Mouse (Mus musculus) neural tube, embryonic 10.5 days (tissue): ENCODE measurements around the gene Tsc22d4.
"Not testable (repeated sequence)": the region's sequence is repeated elsewhere in the genome, so short reads cannot be mapped to it uniquely, and the experiment has no call there.

Experiments
- DNase-seq: peaks from one replicate; pipeline ENCODE4 v3.0.0-alpha.2; 2017; ENCODE audit warnings: low spot score; ENCODE audit errors: extremely low spot score

Gene Tsc22d4

GRCm38 (mm10) chr5:137745214-137746171 lies at the start of gene Tsc22d4:
Gene Tsc22d4 (plus strand): TSS chr5:137745730.
- DNase-seq = peak; percentile 91

GRCm38 (mm10) chr5:137695930-137696329 lies 49.6 kb upstream of the Tsc22d4 start:
- no peak for DNase-seq

- DNase-seq = no peak
Measured at GRCm38 (mm10) chr5:137699080-137699479, 46.5 kb upstream of the Tsc22d4 start.

GRCm38 (mm10) chr5:137699850-137700249 lies 45.7 kb upstream of the Tsc22d4 start:
- no peak for DNase-seq

DNA sequence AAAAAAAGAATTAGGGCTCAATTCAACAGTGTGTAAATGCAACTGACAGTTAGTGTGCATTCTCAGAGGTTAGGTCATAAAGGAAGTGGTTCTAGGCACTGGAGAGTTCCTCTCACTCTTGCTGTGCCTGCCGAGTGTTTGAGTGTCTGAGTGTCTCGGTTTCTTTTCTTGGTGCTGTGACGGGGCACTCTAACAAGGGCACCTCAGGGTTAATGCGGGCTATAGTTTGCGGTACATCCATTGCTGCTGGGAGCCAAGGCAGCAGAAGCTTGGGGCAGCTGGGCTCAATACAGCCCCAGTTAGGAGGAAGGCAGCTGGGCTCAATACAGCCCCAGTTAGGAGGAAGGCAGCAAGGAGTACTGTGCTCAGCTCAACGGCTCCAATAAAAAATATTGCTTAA lies 40.3 kb upstream of the Tsc22d4 start:
- no peak for DNase-seq

DNA sequence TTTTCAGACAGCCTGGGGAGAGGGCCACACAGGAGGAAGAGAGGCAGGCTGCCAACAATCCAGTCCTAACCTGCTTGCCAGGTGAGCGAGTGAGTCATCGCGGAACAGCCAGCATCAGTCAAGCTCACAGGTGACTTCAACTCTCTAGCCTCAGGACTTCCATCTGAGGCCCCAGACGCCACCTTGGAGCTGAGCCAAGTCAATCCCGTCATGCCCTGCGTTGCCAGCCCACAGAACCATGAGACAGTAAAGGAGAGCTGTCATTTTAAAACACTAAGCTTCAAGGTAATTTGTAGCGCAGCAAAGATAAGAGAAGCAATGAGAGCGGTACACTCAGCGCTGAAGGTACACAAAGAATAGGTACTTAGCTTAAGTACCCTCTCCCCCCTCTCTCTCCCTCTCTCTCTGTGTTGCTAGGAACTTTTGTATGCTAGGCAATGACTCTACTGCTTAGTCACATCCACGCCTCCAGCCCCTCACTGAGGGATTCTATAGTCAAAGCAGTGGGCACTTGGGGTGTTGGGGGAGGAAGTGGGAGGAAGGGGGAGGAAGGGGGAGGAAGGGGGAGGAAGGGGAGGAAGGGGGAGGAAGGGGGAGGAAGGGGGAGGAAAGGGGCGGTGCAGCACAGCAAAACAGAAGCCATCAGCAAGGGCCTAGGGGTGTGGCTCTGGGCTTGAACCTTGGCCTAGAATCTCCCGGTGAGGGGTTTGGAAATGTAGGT lies 38.5 kb upstream of the Tsc22d4 start:
- DNase-seq = no peak

GRCm38 (mm10) chr5:137713454-137713853 lies 32.1 kb upstream of the Tsc22d4 start:
- no peak for DNase-seq

DNA sequence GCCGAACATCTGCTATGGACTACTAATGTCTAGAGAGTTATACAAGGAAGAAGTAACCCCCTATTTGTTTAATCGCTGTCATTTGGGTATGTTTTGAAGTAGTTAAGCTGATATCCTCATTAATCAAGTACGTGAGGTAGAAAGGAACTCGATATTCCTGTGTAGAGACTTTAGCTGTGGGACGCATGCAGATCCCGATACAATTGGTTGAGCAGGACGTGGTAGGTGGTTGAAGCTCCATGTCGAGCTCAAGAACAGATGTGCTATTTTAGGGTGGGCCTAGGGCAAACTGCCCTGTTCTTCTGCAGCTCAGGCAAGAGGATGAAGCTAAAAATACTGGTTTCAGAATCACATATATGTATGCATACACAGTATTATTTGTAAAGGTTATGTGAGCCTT lies 29.8 kb upstream of the Tsc22d4 start:
- no peak for DNase-seq

DNA sequence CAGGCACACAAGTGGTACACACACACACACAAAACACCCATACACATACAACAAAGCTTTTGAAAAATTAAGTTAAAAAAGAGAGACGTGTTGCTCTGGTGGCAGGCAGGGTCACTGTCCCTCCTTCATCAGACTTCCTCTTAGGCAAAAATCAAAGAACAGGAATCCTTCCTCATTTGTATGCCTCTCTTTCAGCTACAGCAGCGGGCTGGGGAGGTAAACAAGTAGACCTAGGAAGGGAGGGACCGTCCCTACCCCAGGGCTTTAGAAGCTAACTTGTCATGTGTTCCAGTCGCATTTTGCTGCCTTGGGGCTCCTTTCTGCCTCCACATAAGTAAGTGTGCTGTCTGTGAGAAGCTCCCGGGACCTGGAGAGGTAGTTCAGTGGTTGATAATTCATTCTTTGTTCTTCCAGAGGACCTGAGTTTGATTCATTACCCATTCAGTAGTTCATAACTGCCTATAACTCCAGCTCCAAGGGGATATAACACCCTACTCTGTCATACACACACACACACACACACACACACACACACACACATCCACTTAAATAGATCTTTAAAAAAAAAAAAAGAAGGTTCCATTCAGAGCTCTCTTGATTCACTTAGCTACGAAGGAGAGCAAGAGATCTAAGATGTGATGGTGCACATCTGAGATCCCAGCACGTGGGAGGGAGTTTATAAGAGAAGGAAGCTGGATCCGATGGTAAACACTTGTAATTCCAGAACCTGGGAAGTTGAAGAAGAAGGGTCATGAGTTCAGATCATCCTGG lies 27.3 kb upstream of the Tsc22d4 start:
- no peak for DNase-seq

DNA sequence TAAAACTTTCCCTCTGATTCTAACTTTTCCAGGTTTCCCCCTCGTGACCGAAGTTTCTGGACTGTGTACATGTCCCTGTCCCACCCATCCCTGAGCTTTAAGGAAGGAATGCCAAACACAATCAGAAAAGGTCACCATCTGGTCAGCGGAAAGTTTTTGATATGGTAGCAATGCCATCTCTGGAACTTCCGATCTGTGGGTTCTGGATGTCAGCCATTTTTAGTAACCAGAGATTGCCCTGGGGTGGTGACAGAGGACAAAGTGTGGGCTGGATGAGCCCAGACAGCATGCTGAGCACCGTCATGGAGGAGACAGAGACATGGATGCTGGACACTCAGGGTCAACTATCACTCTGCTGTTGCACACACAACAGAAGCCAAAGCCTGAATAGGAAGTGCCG lies 26.4 kb upstream of the Tsc22d4 start:
- DNase-seq = no peak

DNA sequence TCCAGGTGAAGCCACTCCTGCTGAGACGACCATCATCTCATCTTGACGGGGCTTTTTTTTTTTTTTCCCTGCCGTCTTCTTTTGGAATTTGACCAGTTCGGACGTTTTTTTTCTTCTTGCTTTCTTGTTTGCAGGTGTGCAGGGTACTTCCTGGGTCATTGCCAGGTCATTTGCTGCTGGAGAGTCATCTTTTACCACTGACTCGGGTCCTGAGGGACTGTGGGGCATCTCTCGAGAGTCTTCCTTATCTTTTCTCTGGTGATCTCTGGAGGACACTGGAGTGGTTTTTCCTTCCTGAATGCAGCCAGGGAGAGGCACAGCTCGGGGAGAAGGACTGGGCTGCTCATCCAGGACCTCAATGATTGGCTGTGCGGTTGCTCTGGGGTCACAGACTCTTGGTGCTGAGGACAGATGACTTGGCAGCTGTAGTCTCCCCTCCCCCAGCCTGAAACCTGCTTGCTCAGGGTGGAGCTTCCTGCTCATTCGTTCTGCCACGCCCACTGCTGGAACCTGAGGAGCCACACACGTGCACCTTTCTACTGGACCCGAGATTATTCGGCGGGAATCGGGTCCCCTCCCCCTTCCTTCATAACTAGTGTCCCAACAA lies 24.9 kb upstream of the Tsc22d4 start:
- DNase-seq = not testable (repeated sequence)

DNA sequence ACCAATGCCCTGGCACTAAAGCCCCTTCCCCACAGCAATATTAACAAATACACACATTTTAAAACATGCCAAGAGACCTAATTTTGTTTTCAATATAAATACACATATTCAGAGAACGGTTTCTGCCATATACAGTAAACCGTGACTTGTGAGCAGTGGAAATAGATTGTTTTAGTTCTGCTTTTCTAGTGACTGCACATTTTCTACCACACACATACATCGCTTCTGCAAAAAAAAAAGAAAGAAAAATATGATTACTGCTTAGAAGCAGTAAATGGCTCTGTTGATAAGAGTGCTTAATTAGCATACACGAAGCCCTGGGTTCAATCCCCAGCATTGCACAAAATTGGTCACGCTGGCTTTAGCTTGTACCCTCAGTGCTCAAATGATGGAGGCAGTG lies 21.7 kb upstream of the Tsc22d4 start:
- no peak for DNase-seq

DNA sequence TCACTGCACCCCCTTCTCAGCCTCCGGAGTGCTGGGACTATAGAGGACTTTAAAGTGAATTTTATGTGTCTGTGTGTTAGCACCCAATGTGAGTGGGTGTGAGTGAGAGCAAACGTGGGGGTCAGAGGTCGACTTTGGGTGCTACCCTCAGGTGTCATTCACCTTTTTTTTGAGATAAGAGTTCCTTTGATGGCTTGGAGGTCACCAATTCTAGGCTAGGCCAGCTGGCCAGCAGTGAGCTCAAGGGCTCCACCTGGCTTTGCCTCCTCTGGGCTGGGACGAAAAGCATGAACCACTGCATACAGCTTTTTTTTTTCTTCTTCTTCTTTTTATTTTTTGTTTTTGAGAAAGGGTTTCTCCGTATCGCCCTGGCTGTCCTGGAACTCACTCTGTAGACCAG lies 18.8 kb upstream of the Tsc22d4 start:
- no peak for DNase-seq

DNA sequence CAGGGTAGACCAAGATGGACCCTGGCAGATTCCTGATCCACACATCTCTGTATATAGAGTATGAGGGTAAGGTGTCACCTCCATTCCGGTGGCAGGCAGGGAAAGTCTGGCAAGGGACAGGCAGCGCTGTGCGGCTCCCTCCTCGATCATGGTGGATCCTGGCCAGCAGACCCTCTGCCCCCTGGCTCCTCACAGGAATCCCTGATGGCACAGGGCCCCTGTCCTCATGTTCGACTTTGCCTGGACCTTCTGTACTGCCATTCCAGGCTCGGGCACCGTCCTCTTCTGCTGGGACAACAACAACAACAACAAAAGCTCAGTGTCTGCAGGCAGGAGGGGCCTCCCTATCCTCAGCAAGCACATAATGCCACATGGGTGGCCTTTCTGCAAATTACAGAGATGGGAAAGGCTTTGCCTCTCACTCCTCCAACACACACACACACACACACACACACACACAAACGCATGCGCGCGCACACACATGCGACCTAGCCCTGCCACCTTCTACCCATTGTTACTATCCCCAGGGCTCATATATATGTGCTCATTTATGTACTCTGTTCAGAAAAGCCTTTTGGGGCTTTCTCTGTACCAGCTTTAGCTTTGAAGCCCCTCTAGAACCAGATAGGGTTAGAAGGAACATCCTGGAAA lies 11.8 kb upstream of the Tsc22d4 start:
- DNase-seq = peak; percentile 35

- peak; percentile 78 for DNase-seq
Measured at GRCm38 (mm10) chr5:137734289-137735061, 11.1 kb upstream of the Tsc22d4 start.

DNA sequence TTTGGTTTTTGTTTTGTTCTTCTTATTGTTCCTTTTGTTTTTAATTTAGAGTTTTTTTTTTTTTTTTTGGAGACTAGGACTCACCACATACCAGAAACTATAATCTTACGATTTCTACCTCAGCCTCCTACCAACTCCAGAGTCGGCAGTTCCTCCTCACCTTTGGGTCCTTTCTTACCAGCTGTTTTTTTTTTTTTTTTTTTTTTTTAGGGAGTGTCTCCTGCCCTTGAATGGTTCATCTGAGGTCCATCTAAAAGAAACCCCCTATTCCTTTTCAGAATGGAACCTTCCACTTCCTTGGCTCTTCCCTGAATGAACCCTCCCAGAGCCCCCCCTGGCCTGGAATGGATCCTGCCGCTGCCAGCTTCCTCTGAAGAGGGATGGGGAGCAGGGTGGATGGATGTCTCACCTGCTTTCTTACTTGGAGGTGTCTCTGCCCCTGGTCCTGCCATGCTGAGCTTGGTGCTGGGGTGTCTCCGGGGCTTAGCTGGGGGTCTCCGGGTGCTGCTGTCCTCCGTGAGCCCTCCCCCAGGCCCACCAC lies 8.1 kb upstream of the Tsc22d4 start:
- DNase-seq = no peak

- no peak for DNase-seq
Measured at GRCm38 (mm10) chr5:137738516-137738915, 7.0 kb upstream of the Tsc22d4 start.

DNA sequence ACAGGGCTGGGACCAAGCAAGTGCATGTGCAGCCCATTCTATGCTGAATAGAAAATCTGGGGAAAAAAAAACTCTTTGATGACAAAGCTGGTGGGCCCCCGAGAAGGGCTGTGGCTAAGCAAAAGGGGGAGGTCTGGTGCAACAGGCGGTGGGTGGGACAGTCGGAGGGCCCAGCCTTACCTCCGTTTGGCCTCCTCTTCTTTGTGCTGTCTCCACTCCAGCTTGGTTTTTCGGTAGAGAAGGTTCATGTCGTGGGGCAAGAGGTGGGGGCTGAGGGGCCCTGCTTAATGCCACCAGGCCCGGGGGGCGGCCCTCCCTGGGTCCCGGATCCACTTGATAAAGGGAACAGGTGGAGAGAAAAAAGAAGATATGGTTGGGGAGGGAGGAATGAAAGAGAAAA lies 6.1 kb upstream of the Tsc22d4 start:
- no peak for DNase-seq

- peak; percentile 41 for DNase-seq
Measured at GRCm38 (mm10) chr5:137740506-137740905, 5.0 kb upstream of the Tsc22d4 start.
